Mouse (Mus musculus) forebrain, embryonic 11.5 days (tissue): ENCODE data around the gene Lce1c. TPM values are rescaled to one million over a fixed set of nuclear protein-coding genes. Genes with fewer than 3 reads are reported as not detected.
"Not testable (repeated sequence)": the region's sequence is repeated elsewhere in the genome, so short reads cannot be mapped to it uniquely, and the experiment has no call there.

Source experiments
- ATAC-seq: fragments of 200-750 bp; cut with Nextera tagmentation; replicated peaks from 2 replicates; pipeline ENCODE4 v1.8.0; 2017; ENCODE audit warnings: moderate TSS enrichment; ENCODE audit not compliant: low FRiP score
- DNase-seq: peaks from one replicate; pipeline ENCODE4 v3.0.0-alpha.2; 2017; ENCODE audit warnings: low spot score
- H3K27ac ChIP-seq: fragments of 300-500 bp; sonication (generic); 2 replicates; pipeline ENCODE4 v1.5.1; 2014; ENCODE audit warnings: low read depth, low read length
- H3K27me3 ChIP-seq: fragments of 300-500 bp; sonication (generic); 2 replicates; pipeline ENCODE4 v1.6.1; 2014; ENCODE audit warnings: mild to moderate bottlenecking, low read length, mixed read lengths; ENCODE audit not compliant: control insufficient read depth, insufficient read depth
- H3K36me3 ChIP-seq: fragments of 300-500 bp; sonication (generic); 2 replicates; pipeline ENCODE4 v1.6.1; 2014; ENCODE audit warnings: mild to moderate bottlenecking, low read length, moderate library complexity, mixed read lengths; ENCODE audit not compliant: control insufficient read depth, insufficient read depth
- H3K4me1 ChIP-seq: fragments of 300-500 bp; sonication (generic); replicated peaks from 2 replicates; pipeline ENCODE4 v1.6.1; 2014; ENCODE audit warnings: low read length, mixed read lengths; ENCODE audit not compliant: control insufficient read depth, insufficient read depth
- H3K4me2 ChIP-seq: fragments of 300-500 bp; sonication (generic); 2 replicates; pipeline ENCODE4 v1.6.1; 2014; ENCODE audit warnings: low read depth, mild to moderate bottlenecking, low read length, moderate library complexity, mixed read lengths; ENCODE audit not compliant: severe bottlenecking
- H3K4me3 ChIP-seq: fragments of 300-500 bp; sonication (generic); 2 replicates; pipeline ENCODE4 v1.5.1; 2014; ENCODE audit warnings: low read depth, low read length
- H3K9ac ChIP-seq: fragments of 300-500 bp; sonication (generic); 2 replicates; pipeline ENCODE4 v1.6.1; 2014; ENCODE audit warnings: low read length
- H3K9me3 ChIP-seq: fragments of 300-500 bp; sonication (generic); 2 replicates; pipeline ENCODE4 v1.6.1; 2016; ENCODE audit warnings: low read length, mixed read lengths; ENCODE audit not compliant: control insufficient read depth
- WGBS: fragments of 180-500 bp; shearing (Covaris S2); extraction: QIAGEN DNeasy Blood & Tissue Kit; methylation state at CpG from one replicate; pipeline ENCODE4 v1.1.7; 2014; 5-methylcytosine and 5-hydroxymethylcytosine counted together
- polyA plus RNA-seq: library from polyadenylated mRNA; unstranded; fragments of >200 nt; fragmentation: Nextera tagmentation; extraction: Ambion mirVana; gene quantifications from 2 replicates; pipeline ENCODE4 v1.2.1, GENCODE M21; 2014

Lce1c gene
- polyA plus RNA-seq, 1 experiment from 2014 or later, result not detected

GRCm38 (mm10) chr3:92689154-92689553 is 10.1 kb downstream of the Lce1c start:
- ATAC-seq, H3K36me3 ChIP-seq, DNase-seq, H3K4me3 ChIP-seq, H3K9me3 ChIP-seq, H3K4me1 ChIP-seq, H3K9ac ChIP-seq, H3K4me2 ChIP-seq, H3K27ac ChIP-seq, H3K27me3 ChIP-seq: not testable (repeated sequence)
- WGBS, result 82% methylated on average over 16 of the region's 16 CpGs

DNA sequence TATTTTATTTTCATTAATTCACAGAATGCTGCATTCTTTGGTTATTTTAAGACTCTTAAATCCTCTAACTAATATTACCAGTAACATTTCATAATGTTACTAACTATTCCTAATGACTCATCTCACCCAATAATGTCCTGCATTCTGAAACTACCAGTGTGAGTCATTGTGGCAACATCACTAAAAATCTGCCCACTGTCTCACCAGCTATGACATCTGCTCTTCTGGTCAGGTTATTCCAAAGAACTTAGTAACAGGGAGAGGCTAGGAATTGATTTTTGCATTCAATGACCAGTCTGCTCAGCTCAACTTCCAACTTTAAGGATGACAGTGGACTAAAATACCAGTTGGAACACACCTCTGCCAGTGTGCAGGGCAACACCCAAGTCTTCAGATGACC is 12.6 kb downstream of the Lce1c start:
- H3K36me3 ChIP-seq, result no peaks in the 10 kb centered on the region
- no peak overlapping the region for H3K9ac ChIP-seq
- no peak overlapping the region for H3K27ac ChIP-seq
- ATAC-seq (no peak), DNase-seq (no peak)
- H3K4me1 ChIP-seq, result no peaks in the 10 kb centered on the region
- H3K27me3 ChIP-seq, result no peaks in the 10 kb centered on the region
- H3K9me3 ChIP-seq, result no peaks in the 10 kb centered on the region
- H3K4me2 ChIP-seq, result no peak overlapping the region
- no peak overlapping the region for H3K4me3 ChIP-seq

DNA sequence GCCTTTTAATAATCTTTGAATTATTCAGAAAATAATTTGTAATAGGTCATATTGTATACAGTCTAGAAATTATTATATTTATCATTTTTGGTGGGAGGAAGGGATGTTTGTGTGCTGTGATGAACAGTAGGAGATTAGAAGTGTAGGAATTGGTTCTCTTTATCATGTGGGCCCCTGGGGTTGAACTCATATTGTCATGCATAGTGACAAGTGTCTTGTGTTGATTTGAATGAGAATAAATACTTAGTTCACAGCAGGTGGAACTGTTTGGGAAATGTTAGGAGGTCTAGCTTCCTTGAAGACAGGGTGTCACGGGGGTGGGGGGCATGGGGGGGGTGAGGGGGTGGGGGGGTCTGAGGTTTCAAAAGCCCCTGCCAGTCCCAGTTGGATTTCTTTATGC is 15.6 kb downstream of the Lce1c start:
- H3K27me3 ChIP-seq, result no peaks in the 10 kb centered on the region
- WGBS, result 0% methylated on average over 1 of the region's 1 CpGs
- H3K4me2 ChIP-seq, result no peak overlapping the region
- ATAC-seq, result no peak
- no peak overlapping the region for H3K9ac ChIP-seq
- no peak for DNase-seq
- no peaks in the 10 kb centered on the region for H3K36me3 ChIP-seq
- H3K4me1 ChIP-seq, result no peaks in the 10 kb centered on the region
- no peak overlapping the region for H3K4me3 ChIP-seq
- no peak overlapping the region for H3K27ac ChIP-seq
- no peaks in the 10 kb centered on the region for H3K9me3 ChIP-seq

DNA sequence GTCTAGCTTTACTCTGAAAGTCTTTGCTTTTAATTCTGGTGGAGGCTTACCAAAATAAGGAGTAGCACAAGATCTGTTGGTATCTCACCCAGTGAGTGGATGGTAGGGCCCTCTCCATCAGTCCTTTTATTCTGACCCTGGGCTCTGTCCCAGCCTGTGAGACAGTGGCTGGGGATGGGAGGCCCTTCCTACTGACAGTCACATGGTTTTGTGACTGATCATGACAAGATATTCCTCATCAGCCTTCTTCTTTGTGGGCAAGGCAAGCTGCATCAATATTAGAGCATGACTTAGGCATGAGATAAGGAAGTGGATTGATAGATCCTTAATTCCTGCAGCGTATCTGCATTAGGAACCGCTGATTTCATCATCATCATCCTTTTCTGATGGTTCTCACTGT is 29.9 kb downstream of the Lce1c start, which contains the start of gene Lce1e:
Lce1e (minus strand) TSS at position 101 of the 400 bp plus-strand sequence.
- no peaks in the 10 kb centered on the region for H3K27me3 ChIP-seq
- no peak within 1 kb of the TSS for H3K9ac ChIP-seq
- 93% methylated on average over 2 of the region's 2 CpGs for whole genome bisulfite sequencing

GRCm38 (mm10) chr3:92715122-92715521 is 36.1 kb downstream of the Lce1c start:
- H3K4me2 ChIP-seq, result no peak overlapping the region
- H3K27me3 ChIP-seq, result no peaks in the 10 kb centered on the region
- H3K4me3 ChIP-seq, result no peak overlapping the region
- H3K9ac ChIP-seq, result no peak overlapping the region
- no peaks in the 10 kb centered on the region for H3K9me3 ChIP-seq
- H3K36me3 ChIP-seq, result no peaks in the 10 kb centered on the region
- no peaks in the 10 kb centered on the region for H3K4me1 ChIP-seq
- no peak for DNase-seq
- no peak overlapping the region for H3K27ac ChIP-seq
- ATAC-seq, result no peak

More for the DNA sequence above, 29.9 kb downstream of the Lce1c start, which contains the start of gene Lce1e:
- no peak within 1 kb of the TSS for H3K27ac ChIP-seq
- ATAC-seq (no peak), DNase-seq (no peak)
- no peaks in the 10 kb centered on the region for H3K9me3 ChIP-seq
- no peaks in the 10 kb centered on the region for H3K4me1 ChIP-seq
- H3K36me3 ChIP-seq, result no peaks in the 10 kb centered on the region
- H3K4me2 ChIP-seq, result no peak within 1 kb of the TSS
- H3K4me3 ChIP-seq, result no peak within 1 kb of the TSS

GRCm38 (mm10) chr3:92720250-92720649 is 41.2 kb downstream of the Lce1c start, which contains the start of gene Lce1f:
Lce1f (minus strand) TSS chr3:92720350.
- Histone ChIP-seq H3K4me2 (no peak within 1 kb of the TSS), H3K27ac (no peak within 1 kb of the TSS), H3K4me3 (no peak within 1 kb of the TSS), H3K9ac (no peak within 1 kb of the TSS), H3K27me3 (no peaks in the 10 kb centered on the region), H3K36me3 (no peaks in the 10 kb centered on the region), H3K4me1 (no peaks in the 10 kb centered on the region), H3K9me3 (no peaks in the 10 kb centered on the region)
- WGBS, result 87% methylated on average over 3 of the region's 3 CpGs
- DNase-seq, result no peak
- no peak for ATAC-seq

DNA sequence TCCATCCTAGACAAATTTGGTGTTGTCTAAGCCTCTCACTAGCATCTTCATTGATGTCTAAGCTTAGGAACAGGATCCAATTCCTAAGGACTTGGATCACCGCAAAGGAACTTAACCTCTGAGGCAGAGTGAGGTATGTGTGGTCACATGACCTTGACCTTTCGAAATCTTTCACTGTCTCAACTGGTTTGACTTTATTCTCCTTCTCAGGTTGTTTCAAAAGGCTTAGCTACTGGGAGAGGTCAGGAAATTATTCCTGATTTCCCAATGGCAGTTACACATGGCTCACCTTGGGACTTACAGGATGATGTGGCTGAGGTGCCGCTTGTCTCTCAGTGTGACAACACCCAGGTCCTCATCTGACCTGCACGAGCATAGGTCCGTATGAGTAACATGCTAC is 43.6 kb downstream of the Lce1c start:
- H3K9me3 ChIP-seq, result no peaks in the 10 kb centered on the region
- WGBS, result 91% methylated on average over 5 of the region's 5 CpGs
- no peaks in the 10 kb centered on the region for H3K27me3 ChIP-seq
- no peak overlapping the region for H3K4me3 ChIP-seq
- H3K9ac ChIP-seq, result no peak overlapping the region
- no peaks in the 10 kb centered on the region for H3K36me3 ChIP-seq
- no peak overlapping the region for H3K27ac ChIP-seq
- ATAC-seq (no peak), DNase-seq (no peak)
- H3K4me2 ChIP-seq, result no peak overlapping the region
- no peaks in the 10 kb centered on the region for H3K4me1 ChIP-seq

Other genes with a start within 250 kb of the Lce1c start
- gene Gm9774, start 249.8 kb upstream of the Lce1c start, polyA plus RNA-seq, result 5.4 and 7.4 TPM in 2 replicates
- gene Sprr2k, start 246.7 kb upstream of the Lce1c start, polyA plus RNA-seq, result not detected in 2 replicates
- not detected in 2 replicates for gene Sprr1b, start 240.5 kb upstream of the Lce1c start, polyA plus RNA-seq
- gene Sprr3, start 220.5 kb upstream of the Lce1c start, polyA plus RNA-seq, result not detected in 2 replicates
- not detected in 2 replicates for gene Sprr1a, start 193.4 kb upstream of the Lce1c start, polyA plus RNA-seq
- not detected in 2 replicates for gene Sprr4, start 178.8 kb upstream of the Lce1c start, polyA plus RNA-seq
- gene 2310046K23Rik, start 144.7 kb upstream of the Lce1c start, polyA plus RNA-seq, result not detected in 2 replicates
- gene Ivl, start 105.5 kb upstream of the Lce1c start, polyA plus RNA-seq, result not detected in 2 replicates
- not detected in 2 replicates for gene Smcp, start 90.2 kb upstream of the Lce1c start, polyA plus RNA-seq
- not detected in 2 replicates for gene 2210017I01Rik, start 71.8 kb upstream of the Lce1c start, polyA plus RNA-seq
- not detected in 2 replicates for gene Lce6a, start 57.6 kb upstream of the Lce1c start, polyA plus RNA-seq
- not detected in 2 replicates for gene Lce1a1, start 30.9 kb upstream of the Lce1c start, polyA plus RNA-seq
- not detected in 2 replicates for gene Lce1b, start 22.3 kb upstream of the Lce1c start, polyA plus RNA-seq
- gene Lce1a2, start 8.9 kb upstream of the Lce1c start, polyA plus RNA-seq, result not detected in 2 replicates
- gene Lce1d, start 8.0 kb downstream of the Lce1c start, polyA plus RNA-seq, result not detected in 2 replicates
- not detected in 2 replicates for gene Lce1e, start 29.8 kb downstream of the Lce1c start, polyA plus RNA-seq
- not detected in 2 replicates for gene Lce1f, start 41.1 kb downstream of the Lce1c start, polyA plus RNA-seq
- not detected in 2 replicates for gene Gm38119, start 59.8 kb downstream of the Lce1c start, polyA plus RNA-seq
- gene Lce1g, start 73.1 kb downstream of the Lce1c start, polyA plus RNA-seq, result not detected in 2 replicates
- gene Lce1h, start 85.8 kb downstream of the Lce1c start, polyA plus RNA-seq, result not detected in 2 replicates
- gene Lce1i, start 99.7 kb downstream of the Lce1c start, polyA plus RNA-seq, result not detected in 2 replicates
- not detected in 2 replicates for gene Lce1j, start 111.3 kb downstream of the Lce1c start, polyA plus RNA-seq
- not detected in 2 replicates for gene Lce1k, start 128.6 kb downstream of the Lce1c start, polyA plus RNA-seq
- gene Kprp, start 148.0 kb downstream of the Lce1c start, polyA plus RNA-seq, result not detected in 2 replicates
- not detected in 2 replicates for gene Lce1l, start 172.0 kb downstream of the Lce1c start, polyA plus RNA-seq
- gene 2310050C09Rik, start 191.0 kb downstream of the Lce1c start, polyA plus RNA-seq, result not detected in 2 replicates
- gene Lce3a, start 247.0 kb downstream of the Lce1c start, polyA plus RNA-seq, result not detected in 2 replicates